In genomic region chr11:89403436-89403835, GRCm38 (mm10) we compare ENCODE assay signal across 28 mouse cellular contexts.
"Had no signal": no experiment of that assay in that cellular context is flagged by ENCODE, and none has a peak within 500 bp of the region (broad histone marks: within the 10 kb centered on the region; RNA-seq: fewer than 3 reads in every experiment).

No protein-coding gene starts in this region.

- H3K27ac ChIP-seq: embryonic facial prominence, embryonic 10.5 days; embryonic facial prominence, embryonic 12.5 days; embryonic facial prominence, embryonic 13.5 days; embryonic facial prominence, embryonic 15.5 days; forebrain, embryonic 10.5 days; forebrain, embryonic 12.5 days; forebrain, embryonic 13.5 days; forebrain, embryonic 15.5 days; gastrocnemius, adult 2 months had no signal

- H3K36me3 ChIP-seq: embryonic facial prominence, embryonic 10.5 days; embryonic facial prominence, embryonic 12.5 days; embryonic facial prominence, embryonic 13.5 days; embryonic facial prominence, embryonic 15.5 days; forebrain, embryonic 10.5 days; forebrain, embryonic 12.5 days; forebrain, embryonic 15.5 days had no signal

- DNase-seq: cerebellum, adult 18-20 months; cerebellum, adult 2 months; cerebellum, adult 8-10 months; cerebellum, adult 9-10 months; cerebellum, adult 9-11 months; cerebellum, postnatal 10 days; cerebellum, postnatal 14 days; cerebellum, postnatal 25 days; cerebellum, postnatal 36 days; embryo, embryonic 11 days; forebrain, postnatal 0 days; gastrocnemius, adult 2 months; gastrocnemius, postnatal 10 days; gastrocnemius, postnatal 14 days; gastrocnemius, postnatal 25 days; gastrocnemius, postnatal 36 days; heart, adult 18-20 months had no signal

- H3K9ac ChIP-seq: embryonic facial prominence, embryonic 12.5 days; embryonic facial prominence, embryonic 13.5 days; embryonic facial prominence, embryonic 15.5 days; forebrain, embryonic 12.5 days; forebrain, embryonic 13.5 days; forebrain, embryonic 15.5 days; forebrain, postnatal 0 days had no signal

- H3K4me1 ChIP-seq: embryonic facial prominence, embryonic 12.5 days; embryonic facial prominence, embryonic 13.5 days; embryonic facial prominence, embryonic 15.5 days; forebrain, embryonic 10.5 days; forebrain, embryonic 12.5 days; forebrain, embryonic 13.5 days; forebrain, embryonic 15.5 days had no signal

- ATAC-seq: forebrain, embryonic 13.5 days; forebrain, embryonic 14.5 days; forebrain, embryonic 15.5 days; forebrain, embryonic 16.5 days; forebrain, postnatal 0 days had no signal

- H3K9me3 ChIP-seq: embryonic facial prominence, embryonic 10.5 days; embryonic facial prominence, embryonic 12.5 days; embryonic facial prominence, embryonic 13.5 days; embryonic facial prominence, embryonic 15.5 days; forebrain, embryonic 10.5 days; forebrain, embryonic 12.5 days; forebrain, embryonic 13.5 days; forebrain, embryonic 15.5 days had no signal

- H3K4me3 ChIP-seq: embryonic facial prominence, embryonic 10.5 days; embryonic facial prominence, embryonic 12.5 days; embryonic facial prominence, embryonic 13.5 days; embryonic facial prominence, embryonic 15.5 days; erythroblast, embryonic 14.5 days; forebrain, embryonic 10.5 days; forebrain, embryonic 12.5 days; forebrain, embryonic 13.5 days; forebrain, embryonic 15.5 days; gastrocnemius, adult 2 months had no signal

- H3K27me3 ChIP-seq: embryonic facial prominence, embryonic 12.5 days; embryonic facial prominence, embryonic 13.5 days; embryonic facial prominence, embryonic 15.5 days; forebrain, embryonic 12.5 days; forebrain, embryonic 13.5 days; forebrain, embryonic 15.5 days had no signal

- H3K4me2 ChIP-seq: embryonic facial prominence, embryonic 12.5 days; embryonic facial prominence, embryonic 13.5 days; embryonic facial prominence, embryonic 15.5 days; forebrain, embryonic 12.5 days; forebrain, embryonic 13.5 days; forebrain, embryonic 15.5 days had no signal
